Mouse (Mus musculus): ENCODE data around the gene Ppp1r9a. TPM values are rescaled to one million over a fixed set of nuclear protein-coding genes. Genes with fewer than 3 reads are reported as not detected.

Gene Ppp1r9a
- polyA plus RNA-seq, 1 experiment from 2014 or later: 16.3 TPM

GRCm38 (mm10) chr6:5099282-5099681 is 196.6 kb downstream of the Ppp1r9a start:
- H3K4me2 ChIP-seq: no peak overlapping the region
- WGBS: 23% methylated on average over 5 of the region's 5 CpGs
- no peak for ATAC-seq (ENCODE audit: insufficient number of reproducible peaks, low FRiP score, low TSS enrichment, low read depth)

GRCm38 (mm10) chr6:5099842-5100241 is 197.1 kb downstream of the Ppp1r9a start:
- Histone ChIP-seq H3K9me3 (no peaks in the 10 kb centered on the region), H3K27me3 (no peaks in the 10 kb centered on the region), H3K27ac (no peak overlapping the region), H3K4me1 (peaks cover 8% of the 10 kb centered on the region; the same call in 1 of the 2 replicates), H3K36me3 (no peaks in the 10 kb centered on the region), H3K9ac (no peak overlapping the region), H3K4me2 (no peak overlapping the region), H3K4me3 (no peak overlapping the region)
- 33% methylated on average over 8 of the region's 8 CpGs for WGBS
- ATAC-seq (ENCODE audit: insufficient number of reproducible peaks, low FRiP score, low TSS enrichment, low read depth): no peak

More at GRCm38 (mm10) chr6:5099282-5099681, 196.6 kb downstream of the Ppp1r9a start:
- Histone ChIP-seq H3K27me3 (no peaks in the 10 kb centered on the region), H3K36me3 (no peaks in the 10 kb centered on the region), H3K27ac (no peak overlapping the region), H3K4me3 (no peak overlapping the region), H3K9me3 (no peaks in the 10 kb centered on the region), H3K4me1 (peaks cover 10% of the 10 kb centered on the region; the same call in 1 of the 2 replicates), H3K9ac (no peak overlapping the region)

- Histone ChIP-seq H3K4me1 (peaks cover 7% of the 10 kb centered on the region; the same call in 1 of the 2 replicates), H3K4me3 (no peak overlapping the region), H3K36me3 (no peaks in the 10 kb centered on the region), H3K9ac (no peak overlapping the region), H3K27ac (no peak overlapping the region), H3K27me3 (no peaks in the 10 kb centered on the region), H3K4me2 (no peak overlapping the region), H3K9me3 (no peaks in the 10 kb centered on the region)
- no peak for ATAC-seq (ENCODE audit: insufficient number of reproducible peaks, low FRiP score, low TSS enrichment, low read depth)
- WGBS: 68% methylated on average over 10 of the region's 10 CpGs
Observed at GRCm38 (mm10) chr6:5100347-5100746, 197.6 kb downstream of the Ppp1r9a start.

GRCm38 (mm10) chr6:5102741-5103140 is 200.0 kb downstream of the Ppp1r9a start:
- H3K4me3 ChIP-seq: no peak overlapping the region
- 0 out of 2 replicates have a peak, but pooled peaks cover 3% of the 10 kb centered on the region for H3K4me1 ChIP-seq
- H3K9ac ChIP-seq: no peak overlapping the region
- H3K27ac ChIP-seq: no peak overlapping the region
- ATAC-seq (ENCODE audit: insufficient number of reproducible peaks, low FRiP score, low TSS enrichment, low read depth): no peak
- H3K27me3 ChIP-seq: no peaks in the 10 kb centered on the region
- H3K9me3 ChIP-seq: no peaks in the 10 kb centered on the region
- no peak overlapping the region for H3K4me2 ChIP-seq
- no peaks in the 10 kb centered on the region for H3K36me3 ChIP-seq
- WGBS: 12% methylated on average over 2 of the region's 2 CpGs

GRCm38 (mm10) chr6:5103769-5104168 is 201.1 kb downstream of the Ppp1r9a start:
- Histone ChIP-seq H3K27me3 (no peaks in the 10 kb centered on the region), H3K4me1 (0 out of 2 replicates have a peak, but pooled peaks cover 3% of the 10 kb centered on the region), H3K9ac (no peak overlapping the region), H3K36me3 (no peaks in the 10 kb centered on the region), H3K9me3 (no peaks in the 10 kb centered on the region), H3K4me3 (no peak overlapping the region), H3K27ac (no peak overlapping the region), H3K4me2 (no peak overlapping the region)
- ATAC-seq (ENCODE audit: insufficient number of reproducible peaks, low FRiP score, low TSS enrichment, low read depth): no peak
- WGBS: 31% methylated on average over 6 of the region's 6 CpGs

- H3K4me1 ChIP-seq: 0 out of 2 replicates have a peak, but pooled peaks cover 3% of the 10 kb centered on the region
- no peaks in the 10 kb centered on the region for H3K27me3 ChIP-seq
- ATAC-seq (ENCODE audit: insufficient number of reproducible peaks, low FRiP score, low TSS enrichment, low read depth): no peak
- no peak overlapping the region for H3K4me3 ChIP-seq
- H3K36me3 ChIP-seq: no peaks in the 10 kb centered on the region
- WGBS: 77% methylated on average over 7 of the region's 7 CpGs
- H3K4me2 ChIP-seq: no peak overlapping the region
- H3K9me3 ChIP-seq: no peaks in the 10 kb centered on the region
- H3K9ac ChIP-seq: no peak overlapping the region
- no peak overlapping the region for H3K27ac ChIP-seq
Observed at GRCm38 (mm10) chr6:5104238-5104637, 201.5 kb downstream of the Ppp1r9a start.

- H3K4me2 ChIP-seq: no peak overlapping the region
- no peaks in the 10 kb centered on the region for H3K9me3 ChIP-seq
- no peak overlapping the region for H3K9ac ChIP-seq
- WGBS: 45% methylated on average over 3 of the region's 3 CpGs
- H3K27me3 ChIP-seq: no peaks in the 10 kb centered on the region
- peak overlapping the region; percentile 14; the same call in 1 of the 2 replicates for H3K27ac ChIP-seq
- H3K36me3 ChIP-seq: no peaks in the 10 kb centered on the region
- peaks cover 4% of the 10 kb centered on the region; the same call in 1 of the 2 replicates for H3K4me1 ChIP-seq
- no peak for ATAC-seq (ENCODE audit: insufficient number of reproducible peaks, low FRiP score, low TSS enrichment, low read depth)
- H3K4me3 ChIP-seq: no peak overlapping the region
Observed at GRCm38 (mm10) chr6:5108494-5108893, 205.8 kb downstream of the Ppp1r9a start.

- Histone ChIP-seq H3K4me1 (peaks cover 4% of the 10 kb centered on the region; the same call in 1 of the 2 replicates), H3K27ac (peak overlapping the region; percentile 11; the same call in 1 of the 2 replicates), H3K9me3 (no peaks in the 10 kb centered on the region), H3K4me2 (peak overlapping the region; percentile 45), H3K36me3 (no peaks in the 10 kb centered on the region), H3K4me3 (peak overlapping the region; percentile 35), H3K9ac (no peak overlapping the region), H3K27me3 (no peaks in the 10 kb centered on the region)
- 4% methylated on average over 18 of the region's 18 CpGs for WGBS
- ATAC-seq (ENCODE audit: insufficient number of reproducible peaks, low FRiP score, low TSS enrichment, low read depth): peak; percentile 88
Observed at GRCm38 (mm10) chr6:5109925-5110714, 207.4 kb downstream of the Ppp1r9a start.

- H3K4me1 ChIP-seq: peaks cover 4% of the 10 kb centered on the region; the same call in 1 of the 2 replicates
- peak overlapping the region; percentile 35; the same call in 1 of the 2 replicates for H3K4me3 ChIP-seq
- H3K9ac ChIP-seq: no peak overlapping the region
- no peak overlapping the region for H3K4me2 ChIP-seq
- 6% methylated on average over 3 of the region's 3 CpGs for WGBS
- no peaks in the 10 kb centered on the region for H3K27me3 ChIP-seq
- no peaks in the 10 kb centered on the region for H3K36me3 ChIP-seq
- H3K27ac ChIP-seq: 0 out of 2 replicates have a peak overlapping the region, but pooled peaks have one; percentile 3
- no peaks in the 10 kb centered on the region for H3K9me3 ChIP-seq
- no peak for ATAC-seq (ENCODE audit: insufficient number of reproducible peaks, low FRiP score, low TSS enrichment, low read depth)
Observed at GRCm38 (mm10) chr6:5110715-5111048, 208.0 kb downstream of the Ppp1r9a start.

- WGBS: 40% methylated on average over 8 of the region's 8 CpGs
Observed at GRCm38 (mm10) chr6:5113103-5113502, 210.4 kb downstream of the Ppp1r9a start.

GRCm38 (mm10) chr6:5113734-5114133 is 211.0 kb downstream of the Ppp1r9a start:
- no peaks in the 10 kb centered on the region for H3K9me3 ChIP-seq
- no peak overlapping the region for H3K27ac ChIP-seq
- H3K36me3 ChIP-seq: no peaks in the 10 kb centered on the region; the same call in 1 of the 2 replicates
- 61% methylated on average over 5 of the region's 5 CpGs for WGBS
- no peak overlapping the region for H3K4me2 ChIP-seq
- H3K27me3 ChIP-seq: no peaks in the 10 kb centered on the region
- peaks cover 4% of the 10 kb centered on the region; the same call in 1 of the 2 replicates for H3K4me1 ChIP-seq
- no peak overlapping the region for H3K4me3 ChIP-seq
- no peak overlapping the region for H3K9ac ChIP-seq
- ATAC-seq (ENCODE audit: insufficient number of reproducible peaks, low FRiP score, low TSS enrichment, low read depth): no peak

More at GRCm38 (mm10) chr6:5113103-5113502, 210.4 kb downstream of the Ppp1r9a start:
- H3K9ac ChIP-seq: no peak overlapping the region
- H3K4me1 ChIP-seq: peaks cover 4% of the 10 kb centered on the region; the same call in 1 of the 2 replicates
- no peak overlapping the region for H3K4me3 ChIP-seq
- H3K4me2 ChIP-seq: no peak overlapping the region
- no peaks in the 10 kb centered on the region for H3K27me3 ChIP-seq
- no peak for ATAC-seq (ENCODE audit: insufficient number of reproducible peaks, low FRiP score, low TSS enrichment, low read depth)
- H3K27ac ChIP-seq: no peak overlapping the region
- no peaks in the 10 kb centered on the region; the same call in 1 of the 2 replicates for H3K36me3 ChIP-seq
- no peaks in the 10 kb centered on the region for H3K9me3 ChIP-seq

GRCm38 (mm10) chr6:5114857-5115256 is 212.1 kb downstream of the Ppp1r9a start:
- H3K4me1 ChIP-seq: peaks cover 2% of the 10 kb centered on the region; the same call in 1 of the 2 replicates
- H3K27ac ChIP-seq: no peak overlapping the region
- no peak overlapping the region for H3K4me3 ChIP-seq
- no peak for ATAC-seq (ENCODE audit: insufficient number of reproducible peaks, low FRiP score, low TSS enrichment, low read depth)
- no peak overlapping the region for H3K9ac ChIP-seq
- no peaks in the 10 kb centered on the region for H3K27me3 ChIP-seq
- 82% methylated on average over 7 of the region's 7 CpGs for WGBS
- no peaks in the 10 kb centered on the region for H3K9me3 ChIP-seq
- H3K36me3 ChIP-seq: peaks cover 4% of the 10 kb centered on the region; the same call in 1 of the 2 replicates
- no peak overlapping the region for H3K4me2 ChIP-seq

All from limb, embryonic 15.5 days (tissue).